Mouse (Mus musculus) layer of hippocampus, postnatal 10 days (tissue): ENCODE measurements at regions not wholly inside any gene's neighbourhood (a gene's known extent, or its start where the extent isn't known, plus 50 kb on each side); places are given as distances from the start of the nearest gene placed in this dataset.

ENCODE experiments used
- DNase-seq, 2 experiments: peaks; one replicate each; pipeline ENCODE4 v3.0.0; 2021; ENCODE audit warnings: low spot score in 2 of 2

DNA sequence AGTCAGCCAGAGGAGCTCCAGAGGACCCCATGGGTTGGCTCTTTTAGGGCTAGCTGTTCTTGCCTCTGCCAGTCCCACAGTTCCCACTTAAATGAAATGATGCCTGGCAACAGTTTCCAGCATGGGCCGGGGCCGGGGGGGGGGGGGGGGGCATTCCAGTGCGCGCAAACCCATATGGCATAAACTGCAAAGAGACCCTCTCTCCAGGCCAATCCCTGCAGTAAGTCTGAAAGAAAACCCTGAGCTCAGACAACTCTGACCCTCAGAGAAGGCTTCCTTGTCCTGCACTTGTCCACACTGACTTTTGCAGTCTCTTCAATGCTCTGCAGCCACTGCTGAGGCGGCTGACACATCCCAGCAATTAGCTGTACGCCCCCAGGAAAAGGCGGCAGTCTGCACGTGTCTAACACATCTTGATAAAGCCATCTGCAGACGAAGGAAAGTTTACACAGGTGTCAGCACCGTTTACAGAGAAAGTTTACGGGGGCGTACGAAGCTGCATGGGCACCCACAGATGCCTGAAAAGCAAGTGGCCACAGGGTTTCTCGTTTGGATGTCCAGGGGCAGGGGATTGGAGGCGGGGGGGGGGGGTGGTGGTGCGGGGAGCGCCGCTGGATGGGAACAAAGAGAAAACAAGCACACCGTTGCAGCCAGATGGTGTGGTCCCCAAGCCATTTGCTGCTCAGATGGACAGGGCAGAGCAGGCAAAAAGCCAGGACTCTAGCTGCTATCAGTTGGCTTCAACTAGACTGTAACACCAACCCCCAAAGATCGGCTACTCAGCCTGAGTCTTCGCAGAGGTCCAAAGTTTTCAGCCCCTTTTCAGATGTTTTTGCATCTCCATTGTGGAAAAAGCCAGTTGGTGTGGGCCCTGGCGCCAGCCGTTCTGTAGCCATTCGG lies 244.0 kb upstream of the Hs6st1 start:
- DNase-seq, result no peak

DNA sequence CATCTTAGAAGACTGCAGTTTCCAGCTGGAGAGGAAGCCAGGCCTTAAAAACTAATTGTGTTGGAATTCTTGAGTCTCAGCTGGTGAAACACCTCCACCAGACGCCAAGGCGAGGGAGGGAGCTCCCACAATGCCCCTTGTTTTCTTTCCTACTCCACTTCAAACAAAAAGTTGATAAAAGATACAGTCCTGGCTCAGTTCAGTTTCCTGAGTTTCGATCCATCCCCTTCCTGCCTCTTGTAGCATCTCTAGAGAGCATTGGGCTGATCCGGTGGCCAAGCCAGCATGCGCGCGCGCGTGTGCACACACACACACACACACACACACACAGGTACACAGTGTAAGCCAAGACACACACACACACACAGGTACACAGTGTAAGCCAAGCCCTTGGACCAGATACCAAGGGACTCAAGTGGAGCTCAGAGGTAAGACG lies 242.7 kb upstream of the Hs6st1 start:
- no peak for DNase-seq

DNA sequence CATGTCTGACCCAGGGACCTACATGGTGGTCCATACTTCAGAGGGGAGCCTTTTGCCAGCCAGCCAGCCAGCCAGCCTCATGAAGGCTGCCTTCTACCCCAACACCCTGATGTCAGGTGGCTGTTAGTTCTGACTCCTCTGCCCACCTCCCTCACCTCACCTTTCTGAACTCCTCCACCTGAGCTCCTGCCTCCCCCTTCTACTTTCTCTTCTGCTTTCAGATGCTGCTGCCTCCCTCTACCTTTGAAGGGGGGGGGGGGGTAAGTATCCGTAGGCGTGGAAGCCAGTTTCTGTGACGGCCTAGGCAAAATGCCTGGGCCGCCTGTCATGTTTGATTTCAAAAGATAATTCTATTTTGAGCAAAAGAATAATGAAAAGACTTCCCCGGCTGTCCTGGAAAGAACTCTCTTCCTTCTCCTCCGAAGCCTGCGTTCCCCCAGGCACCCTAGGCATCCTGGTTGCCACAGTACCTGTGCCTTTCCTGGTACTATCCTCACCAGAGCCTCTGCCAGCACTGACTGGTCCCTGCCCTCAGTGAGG lies 241.6 kb upstream of the Hs6st1 start:
- DNase-seq, result no peak

DNA sequence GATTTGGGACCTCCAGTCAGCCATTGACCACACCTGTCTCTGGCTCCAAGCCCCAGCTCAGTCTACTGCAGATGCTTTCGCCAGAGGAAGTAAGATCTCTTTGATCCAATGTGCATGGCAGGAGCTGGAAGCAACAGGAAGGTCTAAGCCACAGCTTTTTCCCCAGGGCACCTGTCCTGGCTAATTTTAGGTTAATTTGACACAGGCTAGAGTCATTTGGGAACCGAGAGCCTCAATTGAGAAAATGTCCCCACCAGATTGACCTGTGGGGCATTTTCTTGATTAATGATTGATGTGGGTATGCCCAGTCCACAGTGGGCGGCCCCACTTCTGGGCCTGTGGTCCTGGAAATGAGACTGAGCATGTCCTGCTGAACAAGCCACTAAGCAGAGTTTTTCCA lies 240.7 kb upstream of the Hs6st1 start:
- no peak for DNase-seq

DNA sequence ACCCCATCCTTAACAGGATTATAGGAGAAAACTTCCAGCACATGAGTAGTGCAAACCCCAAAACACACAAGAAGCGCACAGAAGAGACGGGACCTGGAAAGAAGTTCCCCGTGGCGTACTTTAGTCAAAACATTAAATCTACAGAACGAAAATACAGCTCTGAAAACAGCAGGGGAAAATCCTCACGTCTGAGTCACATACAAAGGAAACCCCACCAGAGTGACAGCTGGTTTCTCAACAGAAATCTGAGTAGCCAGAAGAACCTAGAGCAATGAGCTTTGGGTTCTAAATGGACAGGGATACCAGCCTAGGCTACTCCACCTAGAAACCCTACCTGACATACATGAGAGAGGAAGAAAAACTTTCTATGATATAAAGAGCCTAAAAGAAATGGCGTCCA lies 234.0 kb upstream of the Hs6st1 start:
- no peak for DNase-seq

DNA sequence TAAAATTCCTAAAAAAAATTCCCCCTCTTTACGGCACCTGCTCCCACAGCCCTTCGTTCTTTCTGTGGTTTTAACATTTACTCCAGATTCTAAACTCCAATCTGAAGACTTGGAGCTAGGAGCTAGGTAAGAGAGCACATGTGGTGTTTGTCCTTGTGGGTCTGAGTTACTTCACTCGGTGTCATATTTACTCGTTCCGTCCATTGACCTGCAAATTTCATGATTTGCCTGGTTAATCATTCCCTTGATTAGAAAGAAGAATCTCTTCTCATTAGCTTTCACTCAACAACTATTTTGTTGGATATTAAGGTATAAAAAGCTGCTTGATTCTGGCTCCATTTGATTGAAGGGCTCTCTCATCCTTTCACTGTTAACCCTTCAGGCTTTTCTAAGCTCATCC lies 231.6 kb upstream of the Hs6st1 start:
- DNase-seq, result no peak

DNA sequence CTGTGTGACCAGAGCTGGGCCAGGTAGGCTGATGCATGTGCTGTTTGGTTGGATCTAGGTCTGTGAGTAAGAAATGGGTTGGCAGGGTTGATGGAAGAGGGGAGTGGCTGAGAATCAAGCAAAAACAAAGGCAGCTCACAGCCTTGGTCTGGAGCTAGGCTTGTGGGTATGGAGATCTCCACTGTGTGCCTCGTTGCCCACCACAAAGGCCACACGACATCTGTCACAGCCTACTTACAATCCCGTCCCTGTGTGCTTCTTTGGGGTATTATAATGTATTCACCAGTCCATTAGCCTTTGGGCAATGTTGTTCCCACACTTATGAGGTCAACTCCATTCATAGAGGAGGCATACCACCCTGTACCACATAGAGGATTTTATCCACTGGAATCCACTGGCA lies 229.6 kb upstream of the Hs6st1 start:
- no peak for DNase-seq

DNA sequence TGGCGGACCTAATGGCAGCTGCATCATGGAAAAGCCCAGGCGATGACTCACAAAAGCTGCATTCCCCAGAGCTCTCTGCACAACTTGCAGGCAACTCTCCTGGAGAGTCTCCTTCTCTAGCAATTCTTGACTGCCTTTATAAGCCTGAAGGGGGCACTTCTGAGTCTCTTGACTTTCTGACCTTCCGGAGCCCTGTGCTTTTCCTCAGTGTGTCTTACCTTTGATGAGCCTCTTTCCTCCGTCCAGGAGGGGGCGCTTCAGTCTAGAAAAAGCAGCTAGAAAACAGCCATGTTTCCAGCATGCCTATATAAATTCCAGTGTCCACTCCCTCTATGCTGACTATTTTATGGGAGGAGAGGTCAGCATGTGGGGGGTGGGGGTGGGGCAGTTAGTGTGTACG lies 228.8 kb upstream of the Hs6st1 start:
- DNase-seq, result peak in 1 of 2 experiments; percentile 19

DNA sequence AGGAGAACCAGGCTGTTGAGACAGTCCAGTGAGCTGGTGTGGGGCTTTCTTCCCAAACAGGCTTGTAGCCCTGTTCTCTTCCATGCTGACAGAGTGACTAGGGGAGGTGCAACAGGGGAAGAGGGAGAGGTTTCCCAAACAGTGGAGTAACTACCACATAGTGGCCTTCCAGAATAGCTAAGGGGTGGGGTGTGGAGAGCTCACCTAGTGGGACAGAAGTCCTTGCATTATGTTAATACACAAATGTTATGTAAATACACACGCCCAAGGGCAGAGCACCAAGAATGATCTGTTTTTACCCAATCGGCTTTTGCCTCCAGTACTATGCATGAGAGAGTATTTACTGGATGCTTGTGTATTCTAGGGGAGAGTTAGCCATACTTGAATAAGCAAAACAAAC lies 226.6 kb upstream of the Hs6st1 start:
- DNase-seq, result no peak

DNA sequence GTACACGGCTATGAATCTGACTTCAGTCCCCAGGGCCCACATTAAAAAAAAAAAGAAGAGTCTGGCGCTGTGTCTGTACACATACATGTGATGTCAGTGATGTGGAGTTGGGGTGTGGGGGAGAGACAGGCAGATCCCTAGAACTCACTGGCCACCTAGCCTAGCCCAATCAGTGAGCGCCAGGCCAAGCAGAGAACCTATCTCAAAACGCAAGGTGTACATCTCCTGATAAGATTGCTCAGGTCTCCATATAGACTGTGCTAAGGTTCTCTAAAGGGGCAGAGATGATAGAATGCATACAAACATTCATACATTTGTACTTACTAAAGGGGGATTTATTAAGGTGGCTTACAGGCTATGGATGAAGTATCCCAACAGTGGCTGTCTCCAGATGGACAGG lies 225.5 kb upstream of the Hs6st1 start:
- DNase-seq, result no peak

DNA sequence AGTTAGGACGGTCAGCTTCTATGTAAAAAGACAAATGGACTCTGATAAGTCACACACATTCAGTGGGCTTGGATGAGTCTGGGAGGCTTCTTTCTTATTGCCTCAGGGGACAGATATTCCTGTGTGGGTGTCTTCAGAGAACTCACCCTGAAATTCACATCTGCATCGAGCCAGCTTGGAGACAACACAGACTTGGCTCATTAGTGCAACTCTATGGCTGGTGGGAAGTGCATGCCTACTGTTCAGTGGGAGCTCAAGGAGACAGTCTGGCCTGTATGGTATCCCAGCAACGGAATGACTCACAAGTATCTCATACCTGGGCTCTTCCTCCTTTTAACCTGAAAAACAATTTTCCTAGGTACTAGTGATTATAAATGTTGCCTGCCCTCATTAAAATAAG lies 224.6 kb upstream of the Hs6st1 start:
- no peak for DNase-seq

DNA sequence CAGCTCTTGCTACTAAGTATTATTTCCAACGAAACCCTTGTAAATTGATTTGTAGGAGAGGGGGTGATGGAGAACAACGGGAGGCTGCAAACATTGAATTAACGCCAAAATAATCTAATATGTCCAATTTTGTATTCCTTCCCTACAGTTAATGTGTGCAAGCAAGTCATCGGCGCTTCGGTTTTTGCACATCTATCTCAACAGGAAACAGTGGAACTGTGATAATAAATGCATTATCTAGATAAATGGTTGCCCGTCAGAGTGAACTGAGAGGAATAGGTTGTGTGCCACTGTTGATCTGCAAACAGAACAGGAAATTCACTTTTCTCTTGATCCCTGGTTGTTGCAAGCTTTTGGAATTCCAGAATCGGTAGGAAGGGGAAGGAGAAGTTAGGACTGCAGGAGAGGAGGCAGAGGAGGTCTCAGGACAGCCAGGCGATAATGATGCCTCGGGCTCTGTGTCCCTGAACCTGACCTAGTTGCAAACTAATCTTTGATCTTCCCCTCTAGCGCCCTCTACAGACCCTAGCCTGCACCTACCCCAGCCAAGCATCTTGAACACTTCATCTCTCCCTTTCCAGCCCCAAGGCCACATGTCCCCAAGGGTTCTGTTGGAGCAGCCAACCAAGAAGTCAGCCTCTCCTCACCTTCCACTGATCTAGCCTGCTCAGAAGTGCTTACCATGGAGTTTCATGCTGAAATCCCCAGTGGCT lies 221.8 kb upstream of the Hs6st1 start:
- peak in 1 of 2 experiments; percentile 27 for DNase-seq

DNA sequence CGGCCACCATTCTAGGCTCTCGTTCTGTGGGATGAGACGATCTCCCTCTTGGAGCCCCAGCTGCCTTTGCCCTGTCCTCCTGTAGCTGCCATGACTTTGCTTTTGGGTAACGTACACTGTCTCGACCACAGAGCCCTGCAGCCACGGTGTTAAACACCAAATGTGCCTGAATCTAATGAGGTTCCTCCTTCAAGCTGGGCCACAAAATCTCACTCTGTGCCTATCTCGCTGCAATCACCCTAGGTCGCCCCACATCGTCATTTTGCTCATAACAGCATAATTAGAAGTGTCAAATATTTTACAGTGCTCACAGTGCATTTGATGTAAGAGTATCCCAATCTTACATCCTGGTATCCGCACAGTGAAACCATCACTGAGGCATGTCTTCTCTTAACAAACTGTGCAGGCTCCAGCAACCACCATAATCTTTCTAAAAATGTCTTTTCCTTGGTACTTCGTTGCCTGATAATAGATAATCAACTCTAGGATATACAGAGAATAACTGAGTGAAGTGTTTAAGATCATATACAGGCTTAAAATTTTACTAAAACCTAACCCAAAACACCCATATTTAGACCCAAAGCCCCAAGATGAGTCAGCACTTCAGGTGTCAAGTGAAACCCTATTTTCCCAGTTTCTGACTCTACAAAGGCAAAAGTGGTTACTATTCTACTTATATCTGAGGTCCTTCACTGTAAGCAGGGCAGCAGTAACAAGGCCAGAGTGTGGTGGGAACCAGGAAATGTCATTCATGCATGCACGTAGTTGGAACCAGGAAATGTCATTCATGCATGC lies 219.8 kb upstream of the Hs6st1 start:
- no peak for DNase-seq

DNA sequence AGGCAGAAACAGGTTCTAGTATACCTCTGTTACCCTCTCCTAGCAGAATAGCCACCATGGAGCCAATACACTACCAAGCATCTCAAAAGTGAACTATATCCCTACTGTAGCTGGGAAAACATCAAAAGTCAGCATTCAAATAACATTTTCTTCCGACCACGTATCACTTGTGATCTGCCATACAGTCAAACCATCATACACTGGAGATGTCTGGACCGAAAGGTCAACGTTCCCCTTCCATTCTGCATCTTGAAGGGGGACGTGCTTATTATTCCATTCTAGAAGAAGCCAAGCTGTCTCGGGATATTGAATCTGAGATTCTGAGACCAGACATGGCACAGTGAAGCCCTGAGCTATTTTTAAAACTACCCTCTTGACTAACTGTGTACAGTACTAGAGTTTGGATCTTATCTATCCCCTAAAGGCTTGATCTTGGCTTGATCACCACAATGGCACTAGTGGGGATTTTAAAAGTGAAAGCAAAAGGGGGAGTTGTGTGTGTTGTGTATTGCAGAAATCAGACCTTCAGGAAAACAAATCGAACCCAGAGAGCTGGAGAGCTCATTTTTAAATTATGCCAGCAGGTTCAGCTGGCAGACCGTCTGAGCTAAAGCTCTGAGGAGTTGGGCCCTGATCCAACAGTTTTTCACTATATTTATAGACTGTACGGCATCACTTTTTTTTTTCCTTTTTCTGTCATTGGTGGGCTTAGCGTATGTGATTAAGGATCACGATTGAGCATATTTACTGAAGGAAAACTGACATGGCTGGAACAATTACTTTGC lies 218.6 kb upstream of the Hs6st1 start:
- DNase-seq, result peak in 1 of 2 experiments; percentile 23

DNA sequence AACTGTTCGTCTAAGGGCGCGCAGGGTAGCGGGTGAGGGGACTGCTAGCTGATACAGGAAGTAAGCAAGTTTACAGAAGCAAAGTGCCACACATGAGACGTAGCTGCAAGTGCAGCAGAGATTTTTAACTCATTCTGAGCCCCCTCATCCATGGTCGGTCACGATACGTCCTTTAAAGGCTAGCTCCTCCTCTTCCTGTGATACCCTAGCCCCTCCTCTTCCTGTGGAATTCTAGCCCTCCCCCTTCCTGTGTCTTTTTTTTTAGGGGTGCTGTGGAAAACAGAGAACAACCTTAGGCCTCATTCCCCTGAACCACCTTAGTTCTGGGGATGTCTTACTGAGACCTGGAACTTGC lies 218.0 kb upstream of the Hs6st1 start:
- peak in 1 of 2 experiments; percentile 20 for DNase-seq

DNA sequence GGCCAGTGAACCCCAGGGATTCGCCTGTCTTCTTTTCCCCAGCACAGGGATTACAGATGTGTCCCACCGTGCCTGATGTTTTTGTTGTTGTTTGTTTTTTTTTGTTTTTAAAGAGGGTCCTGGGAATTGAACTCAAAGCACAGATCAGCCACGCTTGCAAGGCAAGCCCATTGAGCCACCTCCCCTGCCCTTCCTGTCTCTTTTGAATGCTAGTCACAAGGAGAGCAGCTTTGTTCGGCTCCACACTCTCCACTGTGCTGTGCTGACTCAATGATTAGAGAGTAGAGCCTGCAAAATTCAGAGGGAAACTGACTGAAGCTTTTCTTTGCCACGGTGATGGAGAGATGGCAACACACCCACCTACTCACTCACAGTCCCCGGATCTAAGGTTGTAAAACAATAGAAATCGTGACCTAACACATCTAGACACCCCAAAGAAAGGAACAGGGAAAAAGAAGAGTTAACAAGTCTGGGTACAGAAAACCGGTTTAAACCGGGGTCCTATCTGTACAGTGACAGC lies 217.6 kb upstream of the Hs6st1 start:
- no peak for DNase-seq

DNA sequence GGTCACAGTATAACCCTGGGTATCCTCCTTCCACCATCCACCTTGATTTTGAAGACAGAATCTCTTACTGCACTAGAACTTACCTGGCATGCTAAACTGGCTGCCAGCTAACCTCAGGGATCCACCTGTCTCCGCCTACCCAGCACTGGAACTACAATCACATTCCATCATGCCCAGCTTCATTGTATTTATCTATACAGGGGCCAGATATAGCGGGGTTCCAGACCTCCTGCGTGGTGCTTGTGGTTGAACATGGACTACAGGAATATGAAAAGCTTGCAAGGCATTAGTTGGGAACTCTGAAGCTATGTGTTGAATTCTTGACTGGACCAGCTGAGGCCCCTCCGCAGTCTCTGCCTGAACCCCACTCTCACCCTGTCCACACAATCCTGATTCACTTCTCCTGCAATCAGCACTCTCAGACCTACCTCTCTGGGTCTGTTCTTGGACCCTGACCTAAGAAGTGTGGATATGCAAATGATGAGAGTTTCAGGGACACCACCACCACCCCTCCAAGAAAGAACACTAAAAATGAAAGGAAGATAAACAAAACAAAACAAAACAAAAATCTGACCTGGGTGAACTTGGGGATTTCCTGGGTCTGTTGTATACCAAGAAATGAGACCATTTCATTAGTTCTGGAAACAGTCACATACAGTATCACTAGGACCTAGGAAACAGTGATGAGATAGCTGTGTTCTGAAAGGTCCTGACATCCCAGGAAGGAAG lies 216.4 kb upstream of the Hs6st1 start:
- DNase-seq, result no peak

DNA sequence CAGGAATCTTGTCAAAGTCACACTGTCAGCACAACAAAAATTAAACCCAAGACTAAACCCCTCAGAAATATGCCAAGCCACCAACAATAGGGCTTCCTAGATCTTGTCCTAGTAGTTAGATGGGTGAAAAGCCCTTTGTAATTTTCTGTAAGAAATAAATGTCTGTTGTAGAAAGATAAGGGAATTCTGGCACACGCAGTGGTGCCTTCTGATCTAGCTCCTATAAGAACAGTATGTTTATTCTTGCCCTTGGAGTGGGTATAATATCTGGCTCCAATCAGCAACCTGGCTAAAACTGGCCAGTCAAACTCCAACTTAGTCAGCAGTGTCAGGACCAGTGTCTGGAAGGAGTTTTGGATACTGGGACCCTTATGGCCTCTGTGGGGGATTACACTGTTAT lies 215.2 kb upstream of the Hs6st1 start:
- no peak for DNase-seq

DNA sequence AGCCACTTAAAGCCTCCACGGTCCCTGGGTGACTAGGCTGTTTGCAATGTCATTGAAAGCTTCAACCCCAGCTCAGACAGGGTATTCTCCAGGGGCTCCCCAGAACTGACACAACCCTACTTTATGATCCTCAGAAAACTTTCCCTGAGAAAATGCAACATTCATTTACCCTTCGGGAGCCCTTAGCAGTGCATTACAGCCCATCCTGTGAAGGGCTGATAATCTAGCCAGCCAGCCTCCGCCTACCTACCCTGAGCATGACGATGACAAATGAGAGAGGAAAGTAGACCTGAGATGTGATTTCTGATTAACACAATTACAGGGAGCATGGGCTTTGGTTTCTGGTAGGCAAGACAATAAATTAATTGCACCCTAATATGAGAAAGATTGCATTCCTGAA lies 212.6 kb upstream of the Hs6st1 start:
- DNase-seq, result no peak

DNA sequence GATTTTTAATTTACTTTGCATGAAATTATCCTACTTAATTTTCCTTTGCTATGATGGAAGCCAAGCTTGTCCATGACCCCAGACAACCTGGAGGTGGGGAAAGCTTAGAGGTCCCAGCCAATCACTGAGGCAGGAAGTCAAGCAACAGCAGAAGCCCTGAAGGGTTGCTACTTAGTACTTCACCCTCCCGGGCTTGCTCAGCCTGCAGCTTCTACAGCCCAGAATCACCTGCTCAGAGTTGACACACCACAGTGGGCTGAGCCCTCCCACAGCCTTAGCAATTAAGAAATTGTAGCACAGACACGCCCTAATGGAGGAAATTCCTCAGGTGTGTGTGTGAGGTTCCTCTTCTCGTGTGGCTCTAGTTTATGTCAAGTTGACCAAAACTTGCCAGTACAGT lies 209.9 kb upstream of the Hs6st1 start:
- DNase-seq, result no peak
